Mouse (Mus musculus) lung, embryonic 16.5 days (tissue): Measurements from ENCODE around the gene Slc2a1. TPM values are rescaled to one million over a fixed set of nuclear protein-coding genes. Genes with fewer than 3 reads are reported as not detected.

Experiments used
- ATAC-seq: fragments of 200-750 bp; cut with Nextera tagmentation; 2 replicates; pipeline ENCODE4 v1.8.0; 2017; ENCODE audit warnings: low read depth, mild to moderate bottlenecking, moderate library complexity
- H3K27ac ChIP-seq: fragments of 300-500 bp; sonication (generic); 2 replicates; pipeline ENCODE4 v1.5.1; 2014; ENCODE audit warnings: mild to moderate bottlenecking, control low read depth, low read length
- H3K27me3 ChIP-seq: fragments of 300-500 bp; sonication (generic); 2 replicates; pipeline ENCODE4 v1.6.1; 2014; ENCODE audit warnings: low read depth, low read length, mixed read lengths; ENCODE audit not compliant: control insufficient read depth, insufficient read depth
- H3K36me3 ChIP-seq: fragments of 300-500 bp; sonication (generic); 2 replicates; pipeline ENCODE4 v1.6.1; 2014; ENCODE audit warnings: low read length; ENCODE audit not compliant: control insufficient read depth, insufficient read depth
- H3K4me1 ChIP-seq: fragments of 300-500 bp; sonication (generic); replicated peaks from 2 replicates; pipeline ENCODE4 v1.6.1; 2014; ENCODE audit warnings: low read length, mixed read lengths; ENCODE audit not compliant: control insufficient read depth, insufficient read depth
- H3K4me2 ChIP-seq: fragments of 300-500 bp; sonication (generic); 2 replicates; pipeline ENCODE4 v1.6.1; 2014; ENCODE audit warnings: low read depth, low read length, control low read depth
- H3K4me3 ChIP-seq: fragments of 300-500 bp; sonication (generic); 2 replicates; pipeline ENCODE4 v1.5.1; 2014; ENCODE audit warnings: mild to moderate bottlenecking, low read length, control low read depth
- H3K9ac ChIP-seq: fragments of 300-500 bp; sonication (generic); 2 replicates; pipeline ENCODE4 v1.6.1; 2014; ENCODE audit warnings: low read length, control low read depth
- H3K9me3 ChIP-seq: fragments of 300-500 bp; sonication (generic); 2 replicates; pipeline ENCODE4 v1.6.1; 2016; ENCODE audit warnings: low read length; ENCODE audit not compliant: control insufficient read depth
- WGBS: fragments of 180-500 bp; shearing (Covaris S2); extraction: QIAGEN DNeasy Blood & Tissue Kit; methylation state at CpG from one replicate; pipeline ENCODE4 v1.1.7; 2014; 5-methylcytosine and 5-hydroxymethylcytosine counted together
- polyA plus RNA-seq: library from polyadenylated mRNA; unstranded; fragments of >200 nt; fragmentation: Nextera tagmentation; extraction: Ambion mirVana; gene quantifications from 2 replicates; pipeline ENCODE4 v1.2.1, GENCODE M21; 2015

The Slc2a1 gene
- polyA plus RNA-seq, 1 experiment from 2014 or later = 95.7 TPM

DNA sequence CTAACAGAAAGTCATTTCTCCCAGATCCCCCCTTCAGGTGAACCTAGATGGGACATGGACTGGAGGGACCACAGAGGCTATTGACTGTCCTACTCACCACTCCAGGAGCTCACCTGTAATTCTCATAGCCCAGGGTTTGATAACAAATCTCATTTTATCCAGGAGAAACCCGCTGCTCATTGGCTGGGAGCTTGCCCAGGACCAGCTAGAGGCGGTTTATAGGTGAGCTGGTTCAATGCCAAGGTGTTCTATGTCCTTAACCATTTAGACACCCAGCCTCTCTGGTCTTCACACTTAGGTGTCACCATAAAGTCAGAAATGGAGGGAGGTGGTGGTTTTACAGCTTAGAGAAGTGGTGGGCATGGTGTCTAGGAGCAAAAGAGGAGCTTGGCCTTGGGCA is 644 bp upstream of the Slc2a1 start:
- Histone ChIP-seq H3K9ac (no peak overlapping the region), H3K4me1 (peaks cover 43% of the 10 kb centered on the region), H3K27ac (peak overlapping the region; percentile 98), H3K27me3 (no peaks in the 10 kb centered on the region), H3K36me3 (no peaks in the 10 kb centered on the region), H3K4me2 (peak overlapping the region; percentile 85), H3K9me3 (no peaks in the 10 kb centered on the region), H3K4me3 (peak overlapping the region; percentile 83; the same call in 1 of the 2 replicates)
- WGBS = 59% methylated on average over 2 of the region's 2 CpGs
- no peak for ATAC-seq

DNA sequence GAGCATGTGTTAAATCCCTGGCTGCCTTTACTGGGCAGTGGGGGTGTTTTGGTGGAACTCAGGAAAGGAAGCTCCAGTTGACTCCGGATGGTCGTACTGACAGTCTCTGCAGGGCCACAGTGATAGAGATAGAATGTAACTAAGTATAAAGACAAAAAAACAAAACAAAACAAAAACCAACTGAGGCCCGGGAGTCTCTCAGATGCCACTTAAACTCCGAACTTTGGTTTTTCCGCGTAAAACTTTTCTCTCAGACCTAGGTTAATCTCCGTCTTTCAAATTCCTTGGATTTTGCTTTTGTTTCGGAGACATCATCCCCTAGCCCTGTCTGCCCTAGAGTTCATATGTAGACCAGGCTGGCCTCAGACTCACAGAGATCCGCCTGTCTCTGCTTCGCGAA is 1.1 kb downstream of the Slc2a1 start:
- peak overlapping the region; percentile 85 for H3K4me2 ChIP-seq

DNA sequence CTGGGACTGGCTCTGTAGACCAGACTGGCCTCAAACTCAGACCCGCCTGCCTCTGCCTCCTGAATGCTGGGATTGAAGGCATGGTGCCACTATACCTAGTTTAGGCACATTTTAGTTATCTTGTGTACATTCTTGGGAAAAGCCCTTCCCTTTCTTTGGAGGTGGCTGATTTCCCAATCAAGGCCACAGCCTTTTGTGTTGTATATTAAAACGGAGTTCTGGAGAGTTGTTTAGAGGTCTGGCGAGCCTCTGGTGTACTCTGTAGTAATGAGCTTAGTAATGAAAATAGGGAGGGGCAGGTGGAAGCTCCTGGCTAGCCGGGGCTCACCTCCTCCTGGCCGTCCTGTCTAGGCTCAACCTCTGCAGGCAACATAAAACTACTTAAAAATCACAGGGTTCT is 2.0 kb downstream of the Slc2a1 start:
- H3K4me3 ChIP-seq = peak overlapping the region; percentile 83
- H3K27ac ChIP-seq = no peak overlapping the region
- no peaks in the 10 kb centered on the region for H3K36me3 ChIP-seq
- H3K4me1 ChIP-seq = peaks cover 44% of the 10 kb centered on the region
- peak overlapping the region; percentile 85 for H3K4me2 ChIP-seq
- no peak for ATAC-seq
- WGBS = 38% methylated on average over 5 of the region's 5 CpGs
- no peak overlapping the region for H3K9ac ChIP-seq
- no peaks in the 10 kb centered on the region for H3K9me3 ChIP-seq
- no peaks in the 10 kb centered on the region for H3K27me3 ChIP-seq

More for the DNA sequence above, 1.1 kb downstream of the Slc2a1 start:
- Histone ChIP-seq H3K9ac (peak overlapping the region; percentile 86), H3K36me3 (no peaks in the 10 kb centered on the region), H3K4me3 (peak overlapping the region; percentile 83), H3K9me3 (no peaks in the 10 kb centered on the region), H3K27ac (peak overlapping the region; percentile 98), H3K4me1 (peaks cover 43% of the 10 kb centered on the region), H3K27me3 (no peaks in the 10 kb centered on the region)
- no peak for ATAC-seq
- WGBS = 16% methylated on average over 11 of the region's 11 CpGs

DNA sequence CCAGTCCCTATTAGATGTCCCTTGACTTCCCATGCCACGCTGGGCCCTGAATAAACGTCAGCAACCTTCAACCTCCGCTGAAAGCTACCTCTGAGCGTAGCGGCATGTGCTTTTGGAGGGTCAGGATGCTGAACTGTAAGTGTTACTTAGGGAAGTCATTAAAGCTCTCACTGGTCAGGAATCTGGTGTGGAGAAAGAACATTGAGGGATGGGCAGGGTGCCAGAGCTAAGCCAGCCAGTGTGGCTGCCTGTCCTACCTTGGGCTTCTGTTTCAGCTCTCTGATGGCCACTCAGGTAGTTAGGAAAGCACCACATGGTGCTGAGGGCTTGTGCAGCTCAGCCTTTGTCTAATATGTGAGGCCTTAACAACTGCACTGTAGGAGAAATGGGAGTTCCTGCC is 2.9 kb downstream of the Slc2a1 start:
- H3K27ac ChIP-seq = no peak overlapping the region
- H3K9ac ChIP-seq = no peak overlapping the region
- no peak for ATAC-seq
- no peaks in the 10 kb centered on the region for H3K27me3 ChIP-seq
- WGBS = 41% methylated on average over 5 of the region's 5 CpGs
- H3K4me2 ChIP-seq = peak overlapping the region; percentile 85; the same call in 1 of the 2 replicates
- peaks cover 42% of the 10 kb centered on the region for H3K4me1 ChIP-seq
- H3K36me3 ChIP-seq = no peaks in the 10 kb centered on the region
- H3K4me3 ChIP-seq = no peak overlapping the region; the same call in 1 of the 2 replicates
- no peaks in the 10 kb centered on the region for H3K9me3 ChIP-seq

DNA sequence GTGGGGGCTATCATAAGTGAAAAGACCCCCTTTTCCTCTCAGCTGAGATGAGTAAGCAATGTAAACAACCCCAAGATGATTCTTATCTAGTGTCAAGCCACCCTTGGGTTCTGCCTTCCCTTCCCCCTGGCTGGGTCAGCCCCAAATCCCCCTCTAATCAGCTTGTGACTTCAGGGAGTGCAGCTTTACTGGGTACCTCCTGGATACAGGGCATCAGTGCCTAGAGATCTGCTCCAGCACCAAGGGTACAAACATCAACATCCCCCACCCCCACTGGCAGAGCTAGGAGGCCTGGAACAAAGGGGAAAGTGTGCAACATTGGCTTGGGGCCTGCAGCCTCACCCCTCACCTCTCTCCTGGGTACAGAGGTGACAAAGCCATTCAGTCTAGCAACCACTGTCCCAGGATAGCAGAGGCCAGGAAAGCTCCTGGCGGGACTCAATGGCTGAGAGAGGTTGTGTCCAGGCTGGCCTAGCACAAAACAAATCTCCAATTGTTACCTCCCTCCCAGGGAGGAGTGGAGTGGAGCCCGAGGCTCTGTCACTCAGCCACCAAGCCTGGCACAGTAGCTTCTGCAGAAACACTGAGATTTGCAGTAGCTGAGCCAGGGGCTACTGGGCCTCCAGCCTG is 3.9 kb downstream of the Slc2a1 start:
- no peaks in the 10 kb centered on the region for H3K27me3 ChIP-seq
- no peaks in the 10 kb centered on the region for H3K36me3 ChIP-seq
- H3K9me3 ChIP-seq = no peaks in the 10 kb centered on the region
- no peak for ATAC-seq
- H3K9ac ChIP-seq = no peak overlapping the region
- H3K4me1 ChIP-seq = peaks cover 46% of the 10 kb centered on the region
- H3K4me3 ChIP-seq = no peak overlapping the region
- H3K4me2 ChIP-seq = no peak overlapping the region
- no peak overlapping the region for H3K27ac ChIP-seq
- 47% methylated on average over 2 of the region's 2 CpGs for WGBS

DNA sequence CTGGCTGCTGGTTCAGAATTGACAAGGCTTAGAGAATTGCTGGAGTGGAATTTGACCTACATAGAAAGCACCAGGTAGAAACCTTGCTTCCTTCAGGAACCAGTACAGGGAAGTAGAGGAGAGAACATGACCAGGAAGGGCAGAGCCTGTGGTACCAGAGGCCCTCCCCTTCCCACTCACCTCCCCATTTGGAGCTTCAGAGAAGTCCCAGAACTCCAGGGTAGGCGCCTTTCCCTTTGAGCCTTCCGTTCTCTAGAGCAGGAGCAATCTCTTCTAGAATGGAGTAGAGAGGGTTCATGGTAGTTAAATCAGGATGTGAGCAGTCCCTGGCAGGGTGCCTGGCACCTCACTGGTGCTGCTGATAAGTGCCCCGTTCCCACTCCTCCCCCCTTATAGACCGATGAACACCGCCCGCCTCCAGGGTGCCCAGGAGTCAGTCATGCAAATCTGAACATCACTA is 7.1 kb downstream of the Slc2a1 start:
- 48% methylated on average over 6 of the region's 6 CpGs for WGBS
- Histone ChIP-seq H3K9me3 (no peaks in the 10 kb centered on the region), H3K27ac (no peak overlapping the region), H3K36me3 (no peaks in the 10 kb centered on the region), H3K9ac (peak overlapping the region; percentile 29; the same call in 1 of the 2 replicates), H3K4me3 (no peak overlapping the region), H3K27me3 (no peaks in the 10 kb centered on the region), H3K4me2 (no peak overlapping the region), H3K4me1 (peaks cover 33% of the 10 kb centered on the region)
- 0 out of 2 replicates have a peak, but pooled peaks have one; percentile 15 for ATAC-seq

DNA sequence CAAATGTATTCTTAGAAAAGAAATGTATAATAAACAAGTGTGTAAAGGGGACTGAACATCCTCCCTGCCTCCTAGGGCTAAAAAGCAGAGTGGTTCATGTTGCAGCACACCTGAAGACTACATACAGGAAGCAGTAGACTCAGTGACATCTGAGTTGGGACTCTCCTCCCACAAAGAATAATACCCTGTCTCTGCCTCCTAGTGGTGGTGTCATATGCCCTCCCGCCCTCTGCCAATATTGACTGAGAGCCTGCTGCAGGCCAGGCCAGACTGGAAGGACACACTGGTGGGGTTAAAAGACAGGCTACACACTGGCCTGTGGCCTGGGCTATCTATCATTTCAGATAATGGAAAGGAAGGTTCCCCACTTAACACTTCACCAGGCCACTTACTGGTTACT is 7.8 kb downstream of the Slc2a1 start:
- peaks cover 3% of the 10 kb centered on the region; the same call in 1 of the 2 replicates for H3K36me3 ChIP-seq
- H3K9ac ChIP-seq = no peak overlapping the region
- H3K27ac ChIP-seq = no peak overlapping the region
- no peak for ATAC-seq
- H3K9me3 ChIP-seq = no peaks in the 10 kb centered on the region
- 41% methylated on average over 1 of the region's 1 CpGs for WGBS
- no peaks in the 10 kb centered on the region for H3K27me3 ChIP-seq
- H3K4me1 ChIP-seq = peaks cover 29% of the 10 kb centered on the region
- no peak overlapping the region for H3K4me2 ChIP-seq
- no peak overlapping the region for H3K4me3 ChIP-seq

DNA sequence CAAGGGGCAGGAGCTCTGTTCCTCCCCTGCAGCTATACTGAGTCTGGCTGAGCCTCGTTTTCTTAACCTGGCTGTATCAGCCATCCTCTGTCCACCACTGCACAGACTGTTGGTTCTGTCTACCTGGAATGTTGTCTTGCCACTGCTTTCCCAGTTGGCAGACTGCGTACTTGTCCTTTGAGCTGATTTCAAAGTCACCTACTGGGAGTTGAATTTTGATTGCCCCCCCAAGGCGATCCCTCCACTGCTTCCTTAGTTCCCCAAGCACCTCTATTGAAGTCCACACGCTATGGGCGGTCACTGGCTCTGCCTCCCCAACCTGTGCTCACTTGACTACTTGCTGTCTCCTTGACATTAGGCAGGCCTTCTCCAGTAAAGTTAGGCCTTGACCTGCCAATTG is 9.1 kb downstream of the Slc2a1 start:
- WGBS = 82% methylated on average over 5 of the region's 5 CpGs
- peaks cover 11% of the 10 kb centered on the region; the same call in 1 of the 2 replicates for H3K36me3 ChIP-seq
- H3K4me1 ChIP-seq = peaks cover 24% of the 10 kb centered on the region

DNA sequence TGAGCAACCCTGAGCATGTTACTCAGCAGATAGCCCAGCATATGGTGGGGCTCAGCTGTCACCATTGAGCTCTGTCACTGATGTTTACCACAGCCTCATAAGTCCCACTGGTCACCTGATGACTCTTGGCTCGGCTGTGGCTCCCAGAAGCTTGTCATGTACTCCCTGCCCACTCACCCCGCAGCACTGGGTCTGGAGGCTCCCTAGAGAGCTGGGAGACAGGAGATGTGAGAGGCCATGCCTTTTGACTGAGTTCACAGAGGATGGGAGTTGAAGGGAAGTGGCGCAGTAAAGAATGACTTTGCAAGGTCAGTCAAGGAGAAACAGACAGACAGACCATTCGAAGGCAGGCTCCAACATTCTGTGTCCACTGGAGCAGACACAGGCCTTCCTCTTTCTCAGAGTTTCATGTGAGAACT is 10.2 kb downstream of the Slc2a1 start:
- no peak for ATAC-seq
- Histone ChIP-seq H3K4me2 (no peak overlapping the region), H3K27ac (no peak overlapping the region), H3K9me3 (no peaks in the 10 kb centered on the region), H3K36me3 (peaks cover 12% of the 10 kb centered on the region; the same call in 1 of the 2 replicates), H3K4me3 (no peak overlapping the region), H3K4me1 (peaks cover 24% of the 10 kb centered on the region), H3K9ac (no peak overlapping the region), H3K27me3 (no peaks in the 10 kb centered on the region)
- WGBS = 59% methylated on average over 4 of the region's 4 CpGs

More for the DNA sequence above, 9.1 kb downstream of the Slc2a1 start:
- H3K4me3 ChIP-seq = no peak overlapping the region
- H3K9ac ChIP-seq = no peak overlapping the region
- ATAC-seq = no peak
- no peaks in the 10 kb centered on the region for H3K9me3 ChIP-seq
- H3K4me2 ChIP-seq = no peak overlapping the region
- no peaks in the 10 kb centered on the region for H3K27me3 ChIP-seq
- H3K27ac ChIP-seq = no peak overlapping the region
